Mouse (Mus musculus) megakaryocyte, embryonic 14.5 days (primary cell): ENCODE results near the gene Ganc.

Source experiments
- FLI1 ChIP-seq: IDR thresholded peaks from 2 replicates; pipeline ENCODE4 v1.6.1; 2012; ENCODE audit warnings: low read length, inconsistent platforms, mixed read lengths
- GATA1 ChIP-seq: IDR thresholded peaks from 3 replicates; pipeline ENCODE4 v1.6.1; 2012; ENCODE audit warnings: mixed read lengths, low read length, inconsistent platforms, borderline replicate concordance

DNA sequence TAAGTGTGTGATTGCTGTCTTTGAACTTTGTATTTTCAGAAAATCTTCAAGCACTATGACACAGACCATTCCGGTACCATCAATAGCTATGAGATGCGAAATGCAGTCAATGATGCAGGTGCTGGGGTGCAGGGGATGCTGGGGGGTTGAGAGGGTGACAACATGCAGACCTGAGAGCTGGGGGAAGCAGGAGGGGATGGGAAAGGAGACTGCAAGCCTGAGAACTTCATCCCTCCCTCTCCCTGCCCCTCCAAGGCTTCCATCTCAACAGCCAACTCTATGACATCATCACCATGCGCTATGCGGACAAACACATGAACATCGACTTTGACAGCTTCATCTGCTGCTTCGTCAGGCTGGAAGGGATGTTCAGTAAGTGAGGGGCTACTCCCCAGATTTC, 99.4 kb downstream of the Ganc start:
- TF ChIP-seq GATA1 (no peak), FLI1 (no peak)
